In genomic region chr5:121848743-121849142, GRCm38 (mm10) we compare ENCODE assay signal across 8 mouse cellular contexts. TPM values are rescaled to one million over a fixed set of nuclear protein-coding genes. Genes with fewer than 3 reads are reported as not detected.
A peak's percentile ranks its signal among the peaks of the same experiment; 100 is the strongest.
DNase-seq lines count a peak whose midpoint lies in the region; ATAC-seq and TF ChIP-seq lines count a peak whose summit lies in the region.

TSS of gene Pheta1 (plus strand) at chr5:121848984.

- H3K9me3 ChIP-seq in lung, embryonic 14.5 days (ENCODE audit: low read depth, low read length), result no peaks in the 10 kb centered on the region

- peak; percentile 92 for DNase-seq in MN1 (ENCODE audit: low spot score)
- DNase-seq in cerebellum, adult 8-10 months, result peak; percentile 93
- peak; percentile 93 for DNase-seq in forelimb bud, embryonic 11.5 days (ENCODE audit: low read depth, low spot score)
- peak; percentile 96 for DNase-seq in heart, postnatal 4 days
- peak; percentile 80 to 89 for DNase-seq in layer of hippocampus, adult 8-10 months (ENCODE audit: low spot score in 2 of 2)
- peak; percentile 95 for DNase-seq in lung, embryonic 14.5 days
- peak; percentile 92 for DNase-seq in testis, postnatal 14 days (ENCODE audit: low spot score)

- H3K27me3 ChIP-seq in lung, embryonic 14.5 days (ENCODE audit: insufficient read depth, low read length), result peaks cover 11% of the 10 kb centered on the region; the same call in 1 of the 2 replicates

- H3K36me3 ChIP-seq in lung, embryonic 14.5 days (ENCODE audit: insufficient read depth), result peaks cover 28% of the 10 kb centered on the region

- peak within 1 kb of the TSS; percentile 80 for H3K9ac ChIP-seq in lung, embryonic 14.5 days

- H3K4me2 ChIP-seq in lung, embryonic 14.5 days, result peak within 1 kb of the TSS; percentile 81

- peak within 1 kb of the TSS; percentile 82 for H3K4me3 ChIP-seq in lung, embryonic 14.5 days (ENCODE audit: low read depth, low read length)

- TF ChIP-seq CTCF in lung, embryonic 14.5 days (IDR thresholded peaks at IDR 0.05; ENCODE audit: low read depth), result no peak

- peak within 1 kb of the TSS; percentile 85 for H3K27ac ChIP-seq in lung, embryonic 14.5 days (ENCODE audit: low read depth)

- peak; percentile 94 for ATAC-seq in lung, embryonic 14.5 days (ENCODE audit: insufficient read depth)
- peak; percentile 79 for ATAC-seq in neutrophil, adult 5-6 weeks (ENCODE audit: extremely low read depth, insufficient number of reproducible peaks, low FRiP score, poor library complexity, severe bottlenecking)

- H3K4me1 ChIP-seq in lung, embryonic 14.5 days (ENCODE audit: insufficient read depth), result peaks cover 8% of the 10 kb centered on the region

- under 1% methylated on average over 36 of the region's 42 CpGs for WGBS in lung, embryonic 14.5 days

RNA-seq across cellular contexts. Expression of gene Pheta1, which starts in this region (rescaled TPM):
- total RNA-seq in heart, postnatal 4 days (2021), result 10 to 100 TPM in 1 of 2 experiments, 1 to 10 TPM in 1; 9.3 to 10.9 TPM
- 1 to 10 TPM; 8.7 to 9.8 (median 9.0) TPM for total RNA-seq in layer of hippocampus, adult 8-10 months (2022)
- polyA plus RNA-seq in lung, embryonic 14.5 days (2014; fragmentation: Nextera tagmentation; extraction: Ambion mirVana), result 22.2 TPM in 2 replicates
- total RNA-seq in neutrophil, adult 5-6 weeks (2017), result 1.1 and 1.5 TPM in 2 replicates

Comparison
In these comparisons a context has a peak if more than half of its experiments do, and no peak if none do; other contexts are left out.
1. Peak in every context shown above with its lines: DNase-seq, ATAC-seq, H3K4me3 ChIP-seq and H3K27ac ChIP-seq.